Mouse (Mus musculus) cerebellum, adult 2 months (tissue): ENCODE measurements around the gene 1810010D01Rik.

Experiments
- CTCF ChIP-seq: fragments of 200-500 bp; IDR thresholded peaks from 2 replicates; pipeline ENCODE4 v1.5.1; 2011; ENCODE audit warnings: low read depth, mild to moderate bottlenecking, control low read depth, low read length, moderate library complexity, borderline replicate concordance; ENCODE audit not compliant: insufficient read depth
- POLR2A ChIP-seq: fragments of 200-500 bp; IDR thresholded peaks from 2 replicates; pipeline ENCODE4 v1.6.1; 2011; ENCODE audit warnings: low read length, control low read depth, borderline replicate concordance; ENCODE audit not compliant: insufficient read depth

- TF ChIP-seq POLR2A, result no peak
- TF ChIP-seq CTCF, result no peak
Observed at GRCm38 (mm10) chr7:145195186-145195927, 12.6 kb downstream of the 1810010D01Rik start.
